Mouse (Mus musculus): ENCODE data around the gene Il11ra1. TPM values are rescaled to one million over a fixed set of nuclear protein-coding genes. Genes with fewer than 3 reads are reported as not detected.
"Not testable (repeated sequence)": the region's sequence is repeated elsewhere in the genome, so short reads cannot be mapped to it uniquely, and the experiment has no call there.

Il11ra1 gene
- total RNA-seq, 2 experiments from 2014 or later, result 44.7 to 53.1 TPM

- peak; percentile 69 for DNase-seq (ENCODE audit: low spot score)
These were observed 81.5 kb downstream of the Il11ra1 start for GRCm38 (mm10) chr4:41781271-41781670.

- not testable (repeated sequence) for DNase-seq (ENCODE audit: low spot score)
These were observed 82.1 kb downstream of the Il11ra1 start for GRCm38 (mm10) chr4:41781748-41782485.

GRCm38 (mm10) chr4:41782711-41783110, 82.9 kb downstream of the Il11ra1 start:
- DNase-seq (ENCODE audit: low spot score), result not testable (repeated sequence)

GRCm38 (mm10) chr4:41783197-41783596, 83.4 kb downstream of the Il11ra1 start:
- not testable (repeated sequence) for DNase-seq (ENCODE audit: low spot score)

Other genes starting within 250 kb of the Il11ra1 start
- gene Kif24, start 235.1 kb upstream of the Il11ra1 start, total RNA-seq (2021), result under 1 TPM; 0.21 to 0.32 TPM
- gene Nudt2, start 234.8 kb upstream of the Il11ra1 start, total RNA-seq (2021), result 10 to 100 TPM; 26.5 to 28.8 TPM
- gene AI464131, start 196.9 kb upstream of the Il11ra1 start, total RNA-seq (2021), result 10 to 100 TPM; 57.2 to 76.3 TPM
- not detected for gene 1110017D15Rik, start 182.7 kb upstream of the Il11ra1 start, total RNA-seq (2021)
- gene Fam219a, start 130.5 kb upstream of the Il11ra1 start, total RNA-seq (2021), result 10 to 100 TPM; 21.5 to 21.9 TPM
- gene Dnaic1, start 130.2 kb upstream of the Il11ra1 start, total RNA-seq (2021), result under 1 TPM; 0.55 to 0.73 TPM
- gene Enho, start 59.7 kb upstream of the Il11ra1 start, total RNA-seq (2021), result 10 to 100 TPM in 1 of 2 experiments, 1 to 10 TPM in 1; 8.6 to 15.3 TPM
- 10 to 100 TPM; 14.4 to 47.1 TPM for gene Cntfr, start 2.9 kb upstream of the Il11ra1 start, total RNA-seq (2021)
- gene Rpp25l, start 13.5 kb downstream of the Il11ra1 start, total RNA-seq (2021), result 10 to 100 TPM; 46.9 to 48.3 TPM
- gene Dctn3, start 23.2 kb downstream of the Il11ra1 start, total RNA-seq (2021), result 10 to 100 TPM; 42.5 to 45.3 TPM
- gene Arid3c, start 31.2 kb downstream of the Il11ra1 start, total RNA-seq (2021), result not detected
- gene Galt, start 55.2 kb downstream of the Il11ra1 start, total RNA-seq (2021), result 10 to 100 TPM; 30.0 to 32.8 TPM
- gene Sigmar1, start 56.2 kb downstream of the Il11ra1 start, total RNA-seq (2021), result 1 to 10 TPM; 8.4 to 9.4 TPM
- gene Ccl27a, start 74.3 kb downstream of the Il11ra1 start, total RNA-seq (2021), result 10 to 100 TPM; 18.1 to 19.1 TPM
- not detected for gene Gm21541, start 203.6 kb downstream of the Il11ra1 start, total RNA-seq (2021)
- gene Gm20878, start 241.6 kb downstream of the Il11ra1 start, total RNA-seq (2021), result 1 to 10 TPM in 1 of 2 experiments, under 1 TPM in 1; 0.37 to 1.4 TPM

Measured in gastrocnemius, adult 18-20 months (tissue).